Mouse (Mus musculus) cerebellum, postnatal 25 days (tissue): ENCODE results near the gene Ldha.
"Not testable (repeated sequence)": the region's sequence is repeated elsewhere in the genome, so short reads cannot be mapped to it uniquely, and the experiment has no call there.

Experiments
- DNase-seq, 2 experiments: peaks; one replicate each; pipeline ENCODE4 v3.0.0; 2021; ENCODE audit warnings: mixed read lengths in 2 of 2

Ldha gene

GRCm38 (mm10) chr7:46838891-46839302, 2.4 kb upstream of the Ldha start:
- peak; percentile 79 to 82 for DNase-seq

GRCm38 (mm10) chr7:46839446-46839845, 1.8 kb upstream of the Ldha start:
- peak in 1 of 2 experiments; percentile 48 for DNase-seq

GRCm38 (mm10) chr7:46839861-46840260, 1.4 kb upstream of the Ldha start:
- DNase-seq, result no peak

- no peak for DNase-seq
Observed at GRCm38 (mm10) chr7:46840326-46840725, 949 bp upstream of the Ldha start.

- DNase-seq, result no peak
Observed at GRCm38 (mm10) chr7:46842278-46842677, 1.0 kb downstream of the Ldha start.

GRCm38 (mm10) chr7:46843576-46843975, 2.3 kb downstream of the Ldha start:
- peak in 1 of 2 experiments; percentile 34 for DNase-seq

- DNase-seq, result peak; percentile 94 to 97
Observed at GRCm38 (mm10) chr7:46845211-46845977, 4.1 kb downstream of the Ldha start.

GRCm38 (mm10) chr7:46845978-46846485, 4.8 kb downstream of the Ldha start:
- DNase-seq, result peak; percentile 52 to 62

GRCm38 (mm10) chr7:46846486-46847244, 5.4 kb downstream of the Ldha start:
- DNase-seq, result peak; percentile 65 to 73

- no peak for DNase-seq
Observed at GRCm38 (mm10) chr7:46849287-46849686, 8.0 kb downstream of the Ldha start.

GRCm38 (mm10) chr7:46851026-46851425, 9.8 kb downstream of the Ldha start:
- DNase-seq, result no peak

GRCm38 (mm10) chr7:46852666-46853065, 11.4 kb downstream of the Ldha start:
- no peak for DNase-seq

- no peak for DNase-seq
Observed at GRCm38 (mm10) chr7:46853365-46853764, 12.1 kb downstream of the Ldha start.

- no peak for DNase-seq
Observed at GRCm38 (mm10) chr7:46855866-46856560, 14.7 kb downstream of the Ldha start.

- DNase-seq, result no peak
Observed at GRCm38 (mm10) chr7:46857436-46857835, 16.2 kb downstream of the Ldha start.

- DNase-seq, result no peak
Observed at GRCm38 (mm10) chr7:46859031-46859430, 17.8 kb downstream of the Ldha start.

- no peak for DNase-seq
Observed at GRCm38 (mm10) chr7:46860996-46861395, 19.7 kb downstream of the Ldha start, which contains the start of gene Ldhc. Ldhc (plus strand) TSS chr7:46861203.

- DNase-seq, result no peak
Observed at GRCm38 (mm10) chr7:46871988-46872387, 30.7 kb downstream of the Ldha start.

- DNase-seq, result no peak
Observed at GRCm38 (mm10) chr7:46876841-46877240, 35.6 kb downstream of the Ldha start.

GRCm38 (mm10) chr7:46877255-46877654, 36.0 kb downstream of the Ldha start:
- DNase-seq, result no peak

GRCm38 (mm10) chr7:46879851-46880250, 38.6 kb downstream of the Ldha start:
- peak in 1 of 2 experiments; percentile 18 for DNase-seq

- no peak for DNase-seq
Observed at GRCm38 (mm10) chr7:46880992-46881391, 39.7 kb downstream of the Ldha start.

- not testable (repeated sequence) for DNase-seq
Observed at GRCm38 (mm10) chr7:46881941-46882340, 40.7 kb downstream of the Ldha start.
